ENCODE assay signal across 11 mouse cellular contexts in the genomic region with DNA sequence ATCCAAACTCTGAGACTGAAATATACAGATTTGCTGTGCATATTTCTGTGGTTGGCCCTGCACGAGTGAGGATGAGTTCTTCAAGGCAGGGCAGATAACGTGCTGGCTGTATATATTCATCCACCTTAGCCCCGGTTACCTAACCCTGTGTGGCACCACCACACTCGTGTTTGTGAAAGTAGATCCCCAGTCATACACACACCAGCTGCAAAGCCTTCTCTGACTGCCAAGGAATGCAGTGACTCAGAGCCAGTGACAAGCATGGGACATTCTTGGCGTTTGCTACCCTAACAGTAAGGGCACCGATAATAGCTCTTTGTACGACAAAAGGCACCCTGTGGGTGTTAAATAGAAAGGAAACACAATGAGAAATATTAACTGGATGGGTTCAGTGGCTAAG. TPM values are rescaled to one million over a fixed set of nuclear protein-coding genes. Genes with fewer than 3 reads are reported as not detected.
DNase-seq lines count a peak whose midpoint lies in the region; ATAC-seq and TF ChIP-seq lines count a peak whose summit lies in the region.
"Had no signal": no experiment of that assay in that cellular context is flagged by ENCODE, and none has a peak within 500 bp of the region (broad histone marks: within the 10 kb centered on the region; RNA-seq: fewer than 3 reads in every experiment).

No protein-coding gene starts in this region.

- no peak for ATAC-seq in lung, embryonic 14.5 days (ENCODE audit: insufficient read depth)
- ATAC-seq in heart, embryonic 12.5 days (ENCODE audit: insufficient number of reproducible peaks, low FRiP score) = 0 out of 2 replicates have a peak, but pooled peaks have one; percentile 42
- ATAC-seq in inflammation-experienced regulatory T-cells, adult 6 months = no peak
- ATAC-seq: midbrain, embryonic 16.5 days had no signal

- H3K36me3 ChIP-seq in lung, embryonic 14.5 days (ENCODE audit: insufficient read depth) = no peaks in the 10 kb centered on the region
- H3K36me3 ChIP-seq in heart, embryonic 12.5 days = peaks cover 15% of the 10 kb centered on the region
- H3K36me3 ChIP-seq in thymus, adult 2 months (ENCODE audit: control insufficient read depth, insufficient read depth, low read length) = no peaks in the 10 kb centered on the region

- H3K4me3 ChIP-seq in lung, embryonic 14.5 days (ENCODE audit: low read depth, low read length) = no peak overlapping the region
- H3K4me3 ChIP-seq in heart, embryonic 12.5 days = no peak overlapping the region
- no peak overlapping the region for H3K4me3 ChIP-seq in thymus, adult 2 months (ENCODE audit: control insufficient read depth, insufficient read depth, low read length)

- no peak overlapping the region for H3K27ac ChIP-seq in lung, embryonic 14.5 days (ENCODE audit: low read depth)
- peak overlapping the region; percentile 79 for H3K27ac ChIP-seq in heart, embryonic 12.5 days (ENCODE audit: poor library complexity, severe bottlenecking)
- no peak overlapping the region for H3K27ac ChIP-seq in thymus, adult 2 months (ENCODE audit: control insufficient read depth, insufficient read depth, low read length)

- DNase-seq in lung, embryonic 14.5 days = peak; percentile 22
- DNase-seq in lung, postnatal 4 days = no peak
- DNase-seq in brain, adult 2 months (ENCODE audit: low read depth, low spot score) = peak; percentile 94
- peak; percentile 17 to 60 for DNase-seq in right cerebral cortex, postnatal 36 days (ENCODE audit: low spot score in 2 of 2)
- DNase-seq in thymus, adult 2 months = no peak
- DNase-seq: kidney, postnatal 14 days; thymus, postnatal 36 days had no signal

- no peaks in the 10 kb centered on the region for H3K9me3 ChIP-seq in lung, embryonic 14.5 days (ENCODE audit: low read depth, low read length)
- no peaks in the 10 kb centered on the region for H3K9me3 ChIP-seq in heart, embryonic 12.5 days (replicated peaks)

- no peak for TF ChIP-seq CTCF in lung, embryonic 14.5 days (IDR thresholded peaks at IDR 0.05; ENCODE audit: low read depth)
- TF ChIP-seq CTCF in thymus, adult 2 months (IDR thresholded peaks at IDR 0.05; ENCODE audit: borderline replicate concordance, control insufficient read depth, extremely low read depth, insufficient read depth, low read length, poor library complexity) = no peak

- H3K9ac ChIP-seq in lung, embryonic 14.5 days = no peak overlapping the region
- no peak overlapping the region for H3K9ac ChIP-seq in heart, embryonic 12.5 days

- H3K27me3 ChIP-seq in lung, embryonic 14.5 days (ENCODE audit: insufficient read depth, low read length) = no peaks in the 10 kb centered on the region
- H3K27me3 ChIP-seq in heart, embryonic 12.5 days (replicated peaks) = no peaks in the 10 kb centered on the region
- no peaks in the 10 kb centered on the region for H3K27me3 ChIP-seq in thymus, adult 2 months (ENCODE audit: control insufficient read depth, insufficient read depth, low read length)

- TF ChIP-seq POLR2A in thymus, adult 2 months (IDR thresholded peaks at IDR 0.05; ENCODE audit: control insufficient read depth, extremely low read depth, insufficient read depth, low read length, poor library complexity) = no peak

- H3K4me1 ChIP-seq in lung, embryonic 14.5 days (ENCODE audit: insufficient read depth) = no peaks in the 10 kb centered on the region
- peaks cover 8% of the 10 kb centered on the region for H3K4me1 ChIP-seq in heart, embryonic 12.5 days (replicated peaks)
- no peaks in the 10 kb centered on the region for H3K4me1 ChIP-seq in thymus, adult 2 months (replicated peaks; ENCODE audit: control insufficient read depth, insufficient read depth, low read length)

- no peak overlapping the region for H3K4me2 ChIP-seq in lung, embryonic 14.5 days
- H3K4me2 ChIP-seq in heart, embryonic 12.5 days = no peak overlapping the region; the same call in 1 of the 2 replicates

- WGBS in lung, embryonic 14.5 days = 49% methylated on average over 7 of the region's 7 CpGs
- WGBS in heart, embryonic 12.5 days = 44% methylated on average over 7 of the region's 7 CpGs
- 87% methylated on average over 7 of the region's 7 CpGs for WGBS in thymus, adult 2 months

RNA-seq across cellular contexts. Expression of gene Atoh7, which starts 28.8 kb away (rescaled TPM):
- polyA plus RNA-seq in lung, embryonic 14.5 days (2014; fragmentation: Nextera tagmentation; extraction: Ambion mirVana) = 0.11 TPM in 2 replicates
- not detected in 2 replicates for polyA plus RNA-seq in heart, embryonic 12.5 days (2016; fragmentation: Nextera tagmentation; extraction: Ambion mirVana)
- polyA plus RNA-seq in inflammation-experienced regulatory T-cells, adult 6 months (2017; shearing (Covaris generic)) = not detected
- polyA plus RNA-seq in thymus, adult 2 months (2012; rRNA removed) = 0.05 TPM in 1 of 2 replicates, not detected in the other
- polyA plus RNA-seq: liver, adult 2 months had no signal

Comparison
In these comparisons a context has a peak if more than half of its experiments do, and no peak if none do; other contexts are left out.
1. DNase-seq: peak in lung, embryonic 14.5 days (single experiment), brain, adult 2 months (single experiment) and right cerebral cortex, postnatal 36 days (2 of 2); none in lung, postnatal 4 days (0 of 2) and thymus, adult 2 months (single experiment).